Comparison of ENCODE assay signal across 9 mouse cellular contexts in genomic region chr6:5413282-5413681, GRCm38 (mm10). TPM values are rescaled to one million over a fixed set of nuclear protein-coding genes. Genes with fewer than 3 reads are reported as not detected.
A peak's percentile ranks its signal among the peaks of the same experiment; 100 is the strongest.
DNase-seq lines count a peak whose midpoint lies in the region; ATAC-seq and TF ChIP-seq lines count a peak whose summit lies in the region.
"Had no signal": no experiment of that assay in that cellular context is flagged by ENCODE, and none has a peak within 500 bp of the region (broad histone marks: within the 10 kb centered on the region; RNA-seq: fewer than 3 reads in every experiment).

No protein-coding gene starts in this region.

- no peak overlapping the region for H3K9ac ChIP-seq in liver, adult 2 months (ENCODE audit: low read depth, low read length)
- no peak overlapping the region for H3K9ac ChIP-seq in liver, embryonic 11.5 days (ENCODE audit: low read depth, low read length)
- 0 out of 2 replicates have a peak overlapping the region, but pooled peaks have one; percentile 21 for H3K9ac ChIP-seq in heart, embryonic 14.5 days (ENCODE audit: low read length)
- H3K9ac ChIP-seq: heart, embryonic 15.5 days had no signal

- H3K27me3 ChIP-seq in liver, adult 2 months (ENCODE audit: control insufficient read depth, insufficient read depth, low read length) = no peaks in the 10 kb centered on the region
- no peaks in the 10 kb centered on the region for H3K27me3 ChIP-seq in liver, embryonic 11.5 days (replicated peaks; ENCODE audit: control insufficient read depth, insufficient read depth, low read length)
- no peaks in the 10 kb centered on the region for H3K27me3 ChIP-seq in heart, embryonic 14.5 days (ENCODE audit: control insufficient read depth, insufficient read depth, low read length)
- H3K27me3 ChIP-seq: heart, embryonic 15.5 days had no signal

- DNase-seq in liver, adult 2 months (ENCODE audit: extremely low read depth, low read depth, low spot score) = peak; percentile 86
- DNase-seq in liver, embryonic 11.5 days (ENCODE audit: low spot score) = no peak
- peak; percentile 23 for DNase-seq in brain, adult 2 months (ENCODE audit: low read depth, low spot score)
- DNase-seq in testis, postnatal 10 days (ENCODE audit: low spot score) = peak; percentile 60
- no peak for DNase-seq in left cerebral cortex, adult 8-10 months (ENCODE audit: low spot score in 2 of 2)
- no peak for DNase-seq in cerebellum, postnatal 36 days

- no peaks in the 10 kb centered on the region for H3K36me3 ChIP-seq in liver, adult 2 months (ENCODE audit: control insufficient read depth, insufficient read depth, low read length)
- H3K36me3 ChIP-seq in liver, embryonic 11.5 days (ENCODE audit: control insufficient read depth, insufficient read depth, low read length) = no peaks in the 10 kb centered on the region
- H3K36me3 ChIP-seq in heart, embryonic 14.5 days (ENCODE audit: control insufficient read depth, insufficient read depth, low read length) = 0 out of 2 replicates have a peak, but pooled peaks cover 4% of the 10 kb centered on the region
- H3K36me3 ChIP-seq: heart, embryonic 15.5 days had no signal

- H3K4me2 ChIP-seq in liver, embryonic 11.5 days = no peak overlapping the region
- H3K4me2 ChIP-seq in heart, embryonic 14.5 days (ENCODE audit: low read length) = peak overlapping the region; percentile 33; the same call in 1 of the 2 replicates
- H3K4me2 ChIP-seq: heart, embryonic 15.5 days had no signal

- ATAC-seq in liver, embryonic 11.5 days (replicated peaks; ENCODE audit: low FRiP score) = no peak
- peak; percentile 43; the same call in 1 of the 2 replicates for ATAC-seq in heart, embryonic 14.5 days (ENCODE audit: insufficient number of reproducible peaks, insufficient read depth, low FRiP score, low read depth)
- ATAC-seq in megakaryocyte-erythroid progenitor cell, adult 5-6 weeks (replicated peaks; ENCODE audit: low FRiP score, low TSS enrichment, poor library complexity, severe bottlenecking) = no peak

- 14% methylated on average over 8 of the region's 8 CpGs for WGBS in liver, adult 2 months
- WGBS in liver, embryonic 11.5 days = 41% methylated on average over 8 of the region's 8 CpGs
- 24% methylated on average over 8 of the region's 8 CpGs for WGBS in heart, embryonic 14.5 days

- H3K4me1 ChIP-seq in liver, adult 2 months (ENCODE audit: control insufficient read depth, insufficient read depth, low read length) = peaks cover 4% of the 10 kb centered on the region
- no peaks in the 10 kb centered on the region for H3K4me1 ChIP-seq in liver, embryonic 11.5 days (replicated peaks; ENCODE audit: control insufficient read depth, insufficient read depth, low read length)
- peaks cover 7 to 13% of the 10 kb centered on the region in 2 experiments; a peak in 3 of 4 replicates for H3K4me1 ChIP-seq in heart, embryonic 14.5 days (ENCODE audit: control insufficient read depth in 2 of 2, insufficient read depth in 2 of 2, low read length in 2 of 2)

- no peak overlapping the region for H3K27ac ChIP-seq in liver, adult 2 months (replicated peaks; ENCODE audit: insufficient read depth, low read depth, low read length)
- no peak overlapping the region for H3K27ac ChIP-seq in liver, embryonic 11.5 days (ENCODE audit: low read depth, low read length)
- no peak overlapping the region for H3K27ac ChIP-seq in heart, embryonic 14.5 days (replicated peaks in 1 of 2; ENCODE audit: control insufficient read depth in 1 of 2, insufficient read depth in 1 of 2, low read depth in 2 of 2, low read length in 2 of 2)
- H3K27ac ChIP-seq: heart, embryonic 15.5 days had no signal

- TF ChIP-seq POLR2A in liver, adult 2 months (IDR thresholded peaks at IDR 0.05; ENCODE audit: extremely low read depth, insufficient read depth, low read length) = no peak

- no peaks in the 10 kb centered on the region for H3K79me2 ChIP-seq in liver, adult 2 months (ENCODE audit: control insufficient read depth, insufficient read depth, low read length)

- peak; percentile 21; the same call in 1 of the 2 replicates for TF ChIP-seq CTCF in liver, adult 2 months (IDR thresholded peaks at IDR 0.05; ENCODE audit: low read depth, low read length)

- H3K9me3 ChIP-seq in liver, embryonic 11.5 days (ENCODE audit: control insufficient read depth, low read length) = no peaks in the 10 kb centered on the region
- no peaks in the 10 kb centered on the region for H3K9me3 ChIP-seq in heart, embryonic 14.5 days (ENCODE audit: control insufficient read depth, low read length)
- H3K9me3 ChIP-seq: heart, embryonic 15.5 days had no signal

- no peak overlapping the region for H3K4me3 ChIP-seq in liver, adult 2 months (ENCODE audit: insufficient read depth, low read depth, low read length)
- no peak overlapping the region for H3K4me3 ChIP-seq in liver, embryonic 11.5 days (ENCODE audit: low read depth, low read length)
- H3K4me3 ChIP-seq in heart, embryonic 14.5 days (ENCODE audit: control insufficient read depth in 1 of 2, insufficient read depth in 1 of 2, low read depth in 1 of 2, low read length in 2 of 2) = no peak overlapping the region
- H3K4me3 ChIP-seq: heart, embryonic 15.5 days had no signal

RNA-seq across cellular contexts. Expression of gene Asb4, which starts 30.1 kb away (rescaled TPM):
- total RNA-seq in liver, adult 2 months (2014; rRNA removed) = 0.18 and 0.27 TPM in 2 replicates
- 0.05 and 0.31 TPM in 2 replicates for polyA plus RNA-seq in liver, adult 2 months (2012; rRNA removed)
- polyA plus RNA-seq in liver, embryonic 11.5 days (2014; fragmentation: Nextera tagmentation; extraction: Ambion mirVana) = 100 and 109 TPM in 2 replicates
- polyA plus RNA-seq in heart, embryonic 14.5 days (2014; fragmentation: Nextera tagmentation; extraction: Ambion mirVana) = 33.8 and 36.8 TPM in 2 replicates
- total RNA-seq in left cerebral cortex, adult 8-10 months (2022) = 1 to 10 TPM in 1 of 4 experiments, under 1 TPM in 3; 0.48 to 1.3 (median 0.56) TPM
- total RNA-seq in megakaryocyte-erythroid progenitor cell, adult 5-6 weeks (2014; fragmentation: Nextera tagmentation) = not detected in 2 replicates
- total RNA-seq in megakaryocyte-erythroid progenitor cell, adult 5-6 weeks (2017) = not detected in 2 replicates

Comparison
In these comparisons a context has a peak if more than half of its experiments do, and no peak if none do; other contexts are left out.
1. DNase-seq: peak in liver, adult 2 months (single experiment), brain, adult 2 months (single experiment) and testis, postnatal 10 days (single experiment); none in liver, embryonic 11.5 days (single experiment), left cerebral cortex, adult 8-10 months (0 of 2) and cerebellum, postnatal 36 days (0 of 2).